Mouse (Mus musculus): Measurements from ENCODE around the gene Plcxd2.

GRCm38 (mm10) chr16:45940701-45941100 lies 69.3 kb downstream of the Plcxd2 start:
- TF ChIP-seq CTCF (IDR thresholded peaks at IDR 0.05; ENCODE audit: extremely low read depth, insufficient read depth, low read length) (no peak), POLR2A (IDR thresholded peaks at IDR 0.05; ENCODE audit: extremely low read depth, insufficient read depth, low read length) (no peak)

Data from cortical plate, adult 2 months (tissue).